Mouse (Mus musculus) hindbrain, embryonic 13.5 days (tissue): Measurements from ENCODE around the gene Cyth3. TPM values are rescaled to one million over a fixed set of nuclear protein-coding genes. Genes with fewer than 3 reads are reported as not detected.

Experiments
- ATAC-seq: fragments of 200-750 bp; cut with Nextera tagmentation; 2 replicates; pipeline ENCODE4 v1.8.0; 2017; ENCODE audit warnings: moderate TSS enrichment; ENCODE audit not compliant: low FRiP score
- H3K27ac ChIP-seq: fragments of 300-500 bp; sonication (generic); 2 replicates; pipeline ENCODE4 v1.5.1; 2015; ENCODE audit warnings: inconsistent platforms, mild to moderate bottlenecking, moderate library complexity
- H3K27me3 ChIP-seq: fragments of 300-500 bp; sonication (generic); 2 replicates; pipeline ENCODE4 v1.6.1; 2015; ENCODE audit warnings: mild to moderate bottlenecking, inconsistent platforms
- H3K36me3 ChIP-seq: fragments of 300-500 bp; sonication (generic); 2 replicates; pipeline ENCODE4 v1.6.1; 2015; ENCODE audit warnings: mild to moderate bottlenecking, inconsistent platforms
- H3K4me1 ChIP-seq: fragments of 300-500 bp; sonication (generic); replicated peaks from 2 replicates; pipeline ENCODE4 v1.6.1; 2015; ENCODE audit warnings: inconsistent platforms
- H3K4me2 ChIP-seq: fragments of 300-500 bp; sonication (generic); 2 replicates; pipeline ENCODE4 v1.6.1; 2015; ENCODE audit warnings: inconsistent platforms, mild to moderate bottlenecking, moderate library complexity
- H3K4me3 ChIP-seq: fragments of 300-500 bp; sonication (generic); 2 replicates; pipeline ENCODE4 v1.5.1; 2015; ENCODE audit warnings: mild to moderate bottlenecking, inconsistent platforms
- H3K9ac ChIP-seq: fragments of 300-500 bp; sonication (generic); 2 replicates; pipeline ENCODE4 v1.6.1; 2015; ENCODE audit warnings: mild to moderate bottlenecking, inconsistent platforms
- H3K9me3 ChIP-seq: fragments of 300-500 bp; sonication (generic); 2 replicates; pipeline ENCODE4 v1.6.1; 2016; ENCODE audit warnings: inconsistent platforms
- WGBS: fragments of 180-500 bp; shearing (Covaris S2); methylation state at CpG from one replicate; pipeline ENCODE4 v1.1.7; 2015; 5-methylcytosine and 5-hydroxymethylcytosine counted together
- polyA plus RNA-seq: library from polyadenylated mRNA; unstranded; fragments of >200 nt; fragmentation: Nextera tagmentation; extraction: Ambion mirVana; gene quantifications from 2 replicates; pipeline ENCODE4 v1.2.1, GENCODE M21; 2015

The Cyth3 gene
- polyA plus RNA-seq, 1 experiment from 2014 or later = 34.2 TPM

- no peaks in the 10 kb centered on the region for H3K36me3 ChIP-seq
- no peak overlapping the region for H3K4me3 ChIP-seq
- H3K4me2 ChIP-seq = no peak overlapping the region
- H3K9me3 ChIP-seq = no peaks in the 10 kb centered on the region
- no peaks in the 10 kb centered on the region for H3K27me3 ChIP-seq
- WGBS = 89% methylated on average over 8 of the region's 8 CpGs
- no peak overlapping the region for H3K27ac ChIP-seq
- no peak for ATAC-seq
- H3K9ac ChIP-seq = no peak overlapping the region
- H3K4me1 ChIP-seq = peaks cover 21% of the 10 kb centered on the region
Observed at GRCm38 (mm10) chr5:143659021-143659523, 36.8 kb downstream of the Cyth3 start.

GRCm38 (mm10) chr5:143663074-143663687 lies 40.9 kb downstream of the Cyth3 start:
- H3K36me3 ChIP-seq = no peaks in the 10 kb centered on the region
- no peaks in the 10 kb centered on the region for H3K4me1 ChIP-seq
- 86% methylated on average over 7 of the region's 7 CpGs for WGBS

GRCm38 (mm10) chr5:143665561-143665960 lies 43.3 kb downstream of the Cyth3 start:
- Histone ChIP-seq H3K27me3 (no peaks in the 10 kb centered on the region), H3K4me3 (no peak overlapping the region), H3K4me2 (no peak overlapping the region), H3K9me3 (no peaks in the 10 kb centered on the region), H3K27ac (no peak overlapping the region), H3K4me1 (no peaks in the 10 kb centered on the region; the same call in 1 of the 2 replicates), H3K9ac (no peak overlapping the region), H3K36me3 (no peaks in the 10 kb centered on the region)
- 87% methylated on average over 2 of the region's 2 CpGs for WGBS
- no peak for ATAC-seq

More at GRCm38 (mm10) chr5:143663074-143663687, 40.9 kb downstream of the Cyth3 start:
- no peak overlapping the region for H3K4me2 ChIP-seq
- H3K4me3 ChIP-seq = no peak overlapping the region
- H3K9me3 ChIP-seq = no peaks in the 10 kb centered on the region
- no peak for ATAC-seq
- H3K27ac ChIP-seq = no peak overlapping the region
- no peak overlapping the region for H3K9ac ChIP-seq
- no peaks in the 10 kb centered on the region for H3K27me3 ChIP-seq

DNA sequence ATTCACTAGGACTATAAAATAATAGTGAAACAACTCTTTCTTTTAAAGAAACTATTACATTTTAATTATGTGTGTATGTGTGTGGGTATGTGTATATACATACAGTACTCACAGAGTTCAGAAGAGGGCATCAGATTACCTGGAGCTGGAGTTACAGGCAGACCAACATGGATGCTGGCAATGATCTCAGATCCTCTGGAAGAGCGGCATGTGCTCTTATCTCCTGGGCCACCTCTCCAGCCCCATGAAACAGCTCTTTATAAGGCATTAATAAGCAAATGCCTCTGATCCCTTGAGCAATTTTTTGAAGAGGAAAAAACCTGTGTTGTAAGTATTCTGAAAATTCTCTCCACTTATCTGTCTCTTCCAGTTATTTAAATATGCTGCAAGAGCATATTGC lies 43.8 kb downstream of the Cyth3 start:
- H3K9ac ChIP-seq = no peak overlapping the region
- H3K4me1 ChIP-seq = no peaks in the 10 kb centered on the region; the same call in 1 of the 2 replicates
- no peaks in the 10 kb centered on the region for H3K9me3 ChIP-seq
- no peak overlapping the region for H3K4me2 ChIP-seq
- no peak for ATAC-seq
- no peak overlapping the region for H3K4me3 ChIP-seq
- H3K27ac ChIP-seq = no peak overlapping the region
- WGBS = 92% methylated on average over 1 of the region's 1 CpGs
- H3K27me3 ChIP-seq = no peaks in the 10 kb centered on the region
- no peaks in the 10 kb centered on the region for H3K36me3 ChIP-seq

GRCm38 (mm10) chr5:143668884-143669283 lies 46.6 kb downstream of the Cyth3 start:
- Histone ChIP-seq H3K4me3 (no peak overlapping the region), H3K4me2 (no peak overlapping the region), H3K9ac (no peak overlapping the region), H3K27me3 (no peaks in the 10 kb centered on the region), H3K27ac (no peak overlapping the region), H3K36me3 (no peaks in the 10 kb centered on the region), H3K4me1 (peaks cover 3% of the 10 kb centered on the region), H3K9me3 (no peaks in the 10 kb centered on the region)
- WGBS = 53% methylated on average over 2 of the region's 2 CpGs
- no peak for ATAC-seq

- Histone ChIP-seq H3K4me1 (peaks cover 3% of the 10 kb centered on the region), H3K36me3 (no peaks in the 10 kb centered on the region), H3K4me3 (no peak overlapping the region), H3K9ac (no peak overlapping the region), H3K4me2 (no peak overlapping the region), H3K27ac (peak overlapping the region; percentile 44; the same call in 1 of the 2 replicates), H3K9me3 (no peaks in the 10 kb centered on the region), H3K27me3 (no peaks in the 10 kb centered on the region)
- no peak for ATAC-seq
- 37% methylated on average over 2 of the region's 2 CpGs for WGBS
Observed at GRCm38 (mm10) chr5:143669393-143669792, 47.1 kb downstream of the Cyth3 start.

DNA sequence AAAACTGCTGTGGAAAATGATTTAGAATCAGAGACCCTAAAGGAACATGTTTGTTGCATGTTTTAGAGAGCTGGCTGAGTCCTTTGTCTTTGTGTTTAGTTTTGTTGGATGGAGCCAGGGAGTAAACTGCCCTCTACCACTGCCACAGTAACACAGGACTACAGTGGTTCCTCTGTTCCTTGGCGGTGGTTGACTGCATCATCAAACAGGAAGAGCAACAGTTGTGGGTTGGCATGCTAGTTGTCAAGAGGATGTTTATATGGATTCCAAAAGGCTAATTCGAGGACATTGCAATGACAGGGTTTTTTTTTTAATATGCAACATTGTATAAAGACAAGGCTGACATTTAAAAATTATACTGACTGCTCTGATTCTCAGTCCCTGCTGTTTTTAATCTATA lies 47.6 kb downstream of the Cyth3 start:
- Histone ChIP-seq H3K4me3 (no peak overlapping the region), H3K4me1 (peaks cover 3% of the 10 kb centered on the region), H3K36me3 (no peaks in the 10 kb centered on the region), H3K27me3 (no peaks in the 10 kb centered on the region), H3K27ac (peak overlapping the region; percentile 44; the same call in 1 of the 2 replicates), H3K4me2 (no peak overlapping the region), H3K9ac (no peak overlapping the region), H3K9me3 (no peaks in the 10 kb centered on the region)
- ATAC-seq = no peak
- WGBS = 73% methylated on average over 2 of the region's 2 CpGs

DNA sequence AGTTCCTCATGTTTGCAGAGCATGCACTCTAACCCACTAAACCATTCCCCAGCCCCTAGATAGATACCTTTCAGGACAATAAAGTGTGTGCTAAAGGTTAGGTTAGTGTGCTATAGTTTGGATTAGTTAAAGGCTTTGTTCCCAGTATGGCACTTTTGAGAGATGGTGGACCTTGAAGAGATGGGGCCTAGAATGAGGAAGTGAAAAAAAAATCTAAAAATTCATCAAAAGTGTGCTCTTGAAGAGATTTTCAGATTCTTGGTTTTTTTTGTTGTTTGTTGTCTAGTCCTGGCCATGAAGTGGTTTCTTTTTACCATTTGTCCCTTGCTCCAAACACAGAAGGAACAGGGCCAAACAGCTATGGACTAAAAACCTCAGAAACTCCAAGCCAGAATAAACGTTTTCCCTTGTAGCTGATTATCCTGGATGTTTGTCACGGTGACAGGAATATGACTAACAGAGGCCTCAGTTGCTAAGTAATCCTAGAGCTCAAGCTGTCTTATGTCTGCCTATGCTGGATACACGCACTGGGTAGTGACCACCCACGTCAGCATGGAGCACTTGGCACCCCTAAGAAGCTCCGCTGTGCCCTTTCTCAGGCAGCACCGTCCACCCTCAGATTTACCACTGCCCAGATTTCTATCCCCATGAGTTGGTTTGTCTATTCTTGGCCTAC lies 48.6 kb downstream of the Cyth3 start:
- Histone ChIP-seq H3K4me1 (peaks cover 3% of the 10 kb centered on the region), H3K9ac (no peak overlapping the region), H3K27ac (no peak overlapping the region), H3K4me2 (no peak overlapping the region), H3K27me3 (no peaks in the 10 kb centered on the region), H3K36me3 (no peaks in the 10 kb centered on the region), H3K9me3 (no peaks in the 10 kb centered on the region), H3K4me3 (no peak overlapping the region)
- WGBS = 77% methylated on average over 6 of the region's 6 CpGs
- no peak for ATAC-seq

DNA sequence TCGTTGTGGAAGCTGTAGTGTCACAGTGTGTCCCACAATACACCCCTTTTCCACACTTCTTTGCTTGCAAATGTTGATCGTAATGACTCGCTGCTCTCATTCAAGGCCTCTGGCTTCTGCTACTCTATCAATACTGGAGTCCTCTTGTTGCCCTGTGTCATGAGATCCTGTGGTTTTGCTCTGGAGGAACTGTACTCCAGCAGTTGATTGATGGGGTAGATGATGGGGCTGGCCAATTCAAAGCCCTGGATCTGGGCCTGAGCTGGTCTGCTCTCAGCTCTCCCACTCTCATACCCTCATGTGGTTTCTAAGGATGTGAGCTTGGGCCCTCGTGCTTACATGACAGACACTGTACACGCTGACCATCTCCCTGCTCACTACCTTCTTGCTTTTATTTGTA lies 52.3 kb downstream of the Cyth3 start:
- H3K27ac ChIP-seq = no peak overlapping the region; the same call in 1 of the 2 replicates
- no peaks in the 10 kb centered on the region for H3K27me3 ChIP-seq
- no peak overlapping the region for H3K4me2 ChIP-seq
- H3K9ac ChIP-seq = no peak overlapping the region
- no peak for ATAC-seq
- H3K4me1 ChIP-seq = peaks cover 3% of the 10 kb centered on the region; the same call in 1 of the 2 replicates
- H3K4me3 ChIP-seq = no peak overlapping the region
- H3K9me3 ChIP-seq = no peaks in the 10 kb centered on the region
- 74% methylated on average over 5 of the region's 5 CpGs for WGBS
- no peaks in the 10 kb centered on the region for H3K36me3 ChIP-seq

GRCm38 (mm10) chr5:143676218-143676985 lies 54.2 kb downstream of the Cyth3 start:
- ATAC-seq = no peak
- H3K36me3 ChIP-seq = no peaks in the 10 kb centered on the region
- H3K4me1 ChIP-seq = peaks cover 3% of the 10 kb centered on the region; the same call in 1 of the 2 replicates
- no peaks in the 10 kb centered on the region for H3K27me3 ChIP-seq
- no peak overlapping the region for H3K9ac ChIP-seq
- H3K4me2 ChIP-seq = no peak overlapping the region
- WGBS = 84% methylated on average over 5 of the region's 5 CpGs
- H3K4me3 ChIP-seq = no peak overlapping the region
- no peak overlapping the region for H3K27ac ChIP-seq
- H3K9me3 ChIP-seq = no peaks in the 10 kb centered on the region

DNA sequence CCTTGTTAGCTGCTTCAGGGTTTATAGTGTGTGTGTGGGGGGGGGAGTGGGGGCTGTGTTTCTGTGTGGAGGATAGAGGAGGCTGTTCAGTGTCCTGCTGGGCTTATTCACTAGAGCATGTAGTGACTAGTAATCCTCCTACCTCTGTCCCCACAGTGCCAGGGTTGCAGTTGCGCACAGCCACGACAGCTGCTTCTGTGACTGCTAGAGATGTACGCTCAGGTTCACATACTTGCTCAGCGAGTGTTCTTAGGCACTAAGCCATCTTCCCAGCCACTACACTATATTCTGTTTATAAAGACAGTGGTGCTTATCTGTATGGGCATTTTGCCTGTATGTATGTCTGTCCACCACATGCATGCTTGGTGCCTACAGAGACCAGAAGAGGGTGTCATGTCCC lies 55.1 kb downstream of the Cyth3 start:
- H3K4me2 ChIP-seq = no peak overlapping the region
- no peaks in the 10 kb centered on the region for H3K36me3 ChIP-seq
- no peak overlapping the region for H3K27ac ChIP-seq
- H3K4me3 ChIP-seq = no peak overlapping the region
- no peak overlapping the region for H3K9ac ChIP-seq
- H3K4me1 ChIP-seq = no peaks in the 10 kb centered on the region
- no peaks in the 10 kb centered on the region for H3K27me3 ChIP-seq
- 84% methylated on average over 4 of the region's 4 CpGs for WGBS
- ATAC-seq = no peak
- H3K9me3 ChIP-seq = no peaks in the 10 kb centered on the region

GRCm38 (mm10) chr5:143678634-143679271 lies 56.5 kb downstream of the Cyth3 start:
- Histone ChIP-seq H3K4me1 (peaks cover 4% of the 10 kb centered on the region; the same call in 1 of the 2 replicates), H3K36me3 (no peaks in the 10 kb centered on the region), H3K9ac (no peak overlapping the region), H3K27ac (no peak overlapping the region), H3K4me2 (no peak overlapping the region), H3K9me3 (no peaks in the 10 kb centered on the region), H3K27me3 (no peaks in the 10 kb centered on the region), H3K4me3 (no peak overlapping the region)
- 93% methylated on average over 6 of the region's 6 CpGs for WGBS
- no peak for ATAC-seq
